Mouse (Mus musculus) adrenal gland (tissue): Measurements from ENCODE around the gene Gbp3.
"Not testable (repeated sequence)": the region's sequence is repeated elsewhere in the genome, so short reads cannot be mapped to it uniquely, and the experiment has no call there.

Source experiments
- intact Hi-C: fragments of 180-260 bp; cut with DNase I; formaldehyde crosslinking; loops from one replicate; pipeline ENCODE4 v1.15.1; 2025
- long read RNA-seq, 2 experiments: library from polyadenylated mRNA; unstranded; transcript quantifications; one replicate each; pipeline ENCODE4 v2.0.0; 2020; ENCODE audit warnings: borderline replicate concordance in 1 of 2; ENCODE audit not compliant: insufficient replicate concordance in 1 of 2

Gene Gbp3
- long read RNA-seq, experiment 1, transcript Gbp3-202 (11 exons, 2,682 nt): major isoform, 14 of 23 reads
- long read RNA-seq, experiment 1, partial matches to known transcripts: 3 of 23 reads
- long read RNA-seq, experiment 1, other reads (novel, unspliced or antisense): 5 of 23 reads
- long read RNA-seq, experiment 2, transcript Gbp3-202 (11 exons, 2,682 nt): major isoform, 6 of 14 reads
- long read RNA-seq, experiment 2, partial matches to known transcripts: 1 of 14 reads
- long read RNA-seq, experiment 2, other reads (novel, unspliced or antisense): 4 of 14 reads

GRCm38 (mm10) chr3:142559632-142560228, at the start of gene Gbp3:
Gene Gbp3, plus strand, starts transcription at chr3:142560026.
- intact Hi-C loops: loop anchor here (1.0 kb wide), 1 partner anchor 69 kb away; no protein-coding TSS in a partner anchor

GRCm38 (mm10) chr3:142528116-142528515, 31.7 kb upstream of the Gbp3 start:
- intact Hi-C loops: no loop called here

GRCm38 (mm10) chr3:142529597-142529996, 30.2 kb upstream of the Gbp3 start:
- intact Hi-C loops: no loop called here

GRCm38 (mm10) chr3:142530087-142530953, 29.5 kb upstream of the Gbp3 start, which contains the start of gene Gbp7:
Gene Gbp7, plus strand, starts transcription at chr3:142530342.
- intact Hi-C loops: loop anchor here (5.0 kb wide), 1 partner anchor 33 kb away; no protein-coding TSS in a partner anchor

- intact Hi-C loops: loop anchor here (5.0 kb wide), 1 partner anchor 34 kb away; no protein-coding TSS in a partner anchor
These were observed 28.2 kb upstream of the Gbp3 start for GRCm38 (mm10) chr3:142531595-142531994.

- intact Hi-C loops: loop anchor here (5.0 kb wide), 1 partner anchor 36 kb away; no protein-coding TSS in a partner anchor
These were observed 26.6 kb upstream of the Gbp3 start for GRCm38 (mm10) chr3:142533185-142533584.

GRCm38 (mm10) chr3:142535667-142536066, 24.2 kb upstream of the Gbp3 start:
- intact Hi-C loops: no loop called here

GRCm38 (mm10) chr3:142541391-142541790, 18.4 kb upstream of the Gbp3 start:
- intact Hi-C loops: no loop called here

- intact Hi-C loops: not testable (repeated sequence)
These were observed 17.1 kb upstream of the Gbp3 start for GRCm38 (mm10) chr3:142542776-142543175.

GRCm38 (mm10) chr3:142546690-142547089, 13.1 kb upstream of the Gbp3 start:
- intact Hi-C loops: no loop called here

GRCm38 (mm10) chr3:142550052-142550676, 9.7 kb upstream of the Gbp3 start:
- intact Hi-C loops: no loop called here

- intact Hi-C loops: no loop called here
These were observed 5.2 kb upstream of the Gbp3 start for GRCm38 (mm10) chr3:142554601-142555000.

- intact Hi-C loops: no loop called here
These were observed 4.2 kb upstream of the Gbp3 start for GRCm38 (mm10) chr3:142555623-142556022.

- intact Hi-C loops: loop anchor here (1.0 kb wide), 1 partner anchor 70 kb away; no protein-coding TSS in a partner anchor
These were observed 596 bp downstream of the Gbp3 start for GRCm38 (mm10) chr3:142560296-142560948.

GRCm38 (mm10) chr3:142561045-142561646, 1.3 kb downstream of the Gbp3 start:
- intact Hi-C loops: no loop called here

- intact Hi-C loops: no loop called here
These were observed 1.8 kb downstream of the Gbp3 start for GRCm38 (mm10) chr3:142561666-142562065.

GRCm38 (mm10) chr3:142567490-142567889, 7.7 kb downstream of the Gbp3 start:
- intact Hi-C loops: not testable (repeated sequence)

GRCm38 (mm10) chr3:142570738-142571137, 10.9 kb downstream of the Gbp3 start:
- intact Hi-C loops: loop anchor here (5.0 kb wide), 1 partner anchor 47 kb away; no protein-coding TSS in a partner anchor

GRCm38 (mm10) chr3:142577108-142577507, 17.3 kb downstream of the Gbp3 start:
- intact Hi-C loops: no loop called here

- intact Hi-C loops: no loop called here
These were observed 18.5 kb downstream of the Gbp3 start for GRCm38 (mm10) chr3:142578342-142578741.
